ENCODE assay signal across 12 mouse cellular contexts in genomic region chr10:80044087-80044486, GRCm38 (mm10). TPM values are rescaled to one million over a fixed set of nuclear protein-coding genes. Genes with fewer than 3 reads are reported as not detected.
DNase-seq lines count a peak whose midpoint lies in the region; ATAC-seq lines count a peak whose summit lies in the region.
"Had no signal": no experiment of that assay in that cellular context is flagged by ENCODE, and none has a peak within 500 bp of the region (broad histone marks: within the 10 kb centered on the region; RNA-seq: fewer than 3 reads in every experiment).

No protein-coding gene starts in this region.

- H3K9ac ChIP-seq in neural tube, embryonic 11.5 days (ENCODE audit: low read length): no peak overlapping the region
- H3K9ac ChIP-seq: embryonic facial prominence, embryonic 12.5 days; heart, embryonic 15.5 days had no signal

- H3K4me1 ChIP-seq in neural tube, embryonic 11.5 days (ENCODE audit: control insufficient read depth, insufficient read depth, low read length): peaks cover 14% of the 10 kb centered on the region

- H3K36me3 ChIP-seq in neural tube, embryonic 11.5 days (ENCODE audit: control insufficient read depth, insufficient read depth, low read length): no peaks in the 10 kb centered on the region
- H3K36me3 ChIP-seq: embryonic facial prominence, embryonic 12.5 days; heart, embryonic 15.5 days had no signal

- peak overlapping the region; percentile 36; the same call in 1 of the 2 replicates for H3K27ac ChIP-seq in neural tube, embryonic 11.5 days (ENCODE audit: low read depth, low read length)
- H3K27ac ChIP-seq: embryonic facial prominence, embryonic 12.5 days; heart, embryonic 15.5 days; macrophage had no signal

- DNase-seq in embryo, embryonic 10 days (ENCODE audit: low spot score): peak; percentile 50
- DNase-seq in embryo, embryonic 10.5 days (ENCODE audit: low spot score): no peak
- peak; percentile 39 for DNase-seq in neural tube, embryonic 11.5 days (ENCODE audit: low spot score)
- DNase-seq in neural tube, embryonic 10.5 days (ENCODE audit: extremely low spot score, low spot score): no peak
- DNase-seq in mesoderm, embryonic 11.5 days (ENCODE audit: low read depth, low spot score): peak; percentile 36
- DNase-seq in adrenal gland, postnatal 14 days: no peak
- no peak for DNase-seq in left cerebral cortex, postnatal 4 days
- no peak for DNase-seq in kidney, adult 11 months
- DNase-seq: kidney, adult 8-10 months had no signal

- H3K4me3 ChIP-seq in neural tube, embryonic 11.5 days (ENCODE audit: low read depth, low read length): no peak overlapping the region
- H3K4me3 ChIP-seq: embryonic facial prominence, embryonic 12.5 days; heart, embryonic 15.5 days had no signal

- H3K27me3 ChIP-seq in neural tube, embryonic 11.5 days (ENCODE audit: control insufficient read depth, insufficient read depth, low read length): 0 out of 2 replicates have a peak, but pooled peaks cover 2% of the 10 kb centered on the region
- H3K27me3 ChIP-seq: embryonic facial prominence, embryonic 12.5 days; heart, embryonic 15.5 days had no signal

- WGBS in neural tube, embryonic 11.5 days: 33% methylated on average over 4 of the region's 4 CpGs

- no peak for ATAC-seq in neural tube, embryonic 11.5 days (ENCODE audit: insufficient read depth, low FRiP score, low TSS enrichment)

- no peak overlapping the region for H3K4me2 ChIP-seq in neural tube, embryonic 11.5 days (ENCODE audit: low read depth)
- H3K4me2 ChIP-seq: embryonic facial prominence, embryonic 12.5 days; heart, embryonic 15.5 days had no signal

- H3K9me3 ChIP-seq in neural tube, embryonic 11.5 days (ENCODE audit: control insufficient read depth, low read length): no peaks in the 10 kb centered on the region
- H3K9me3 ChIP-seq: embryonic facial prominence, embryonic 12.5 days; heart, embryonic 15.5 days had no signal

- intact Hi-C loops in left cerebral cortex, postnatal 4 days (cut with DNase I): no loop called here

RNA-seq across cellular contexts. Expression of gene Gpx4, which starts 2.9 kb away (rescaled TPM):
- 540 and 570 TPM in 2 replicates for polyA plus RNA-seq in neural tube, embryonic 11.5 days (2014; fragmentation: Nextera tagmentation; extraction: Ambion mirVana)
- total RNA-seq in adrenal gland, postnatal 14 days (2021): 1,329 and 1,354 TPM in 2 replicates
- total RNA-seq in left cerebral cortex, postnatal 4 days (2021): 100 to 1,000 TPM; 311 to 347 TPM

RNA-seq across cellular contexts. Expression of gene Polr2e, which starts 4.5 kb away (rescaled TPM):
- 222 and 234 TPM in 2 replicates for polyA plus RNA-seq in neural tube, embryonic 11.5 days (2014; fragmentation: Nextera tagmentation; extraction: Ambion mirVana)
- 98.8 and 108 TPM in 2 replicates for total RNA-seq in adrenal gland, postnatal 14 days (2021)
- 10 to 100 TPM; 63.9 to 74.2 TPM for total RNA-seq in left cerebral cortex, postnatal 4 days (2021)

RNA-seq across cellular contexts. Expression of gene Arhgap45, which starts 27.6 kb away (rescaled TPM):
- polyA plus RNA-seq in neural tube, embryonic 11.5 days (2014; fragmentation: Nextera tagmentation; extraction: Ambion mirVana): 4.6 and 4.9 TPM in 2 replicates
- total RNA-seq in adrenal gland, postnatal 14 days (2021): 6.3 and 27.9 TPM in 2 replicates
- total RNA-seq in left cerebral cortex, postnatal 4 days (2021): 1 to 10 TPM; 1.6 to 1.7 TPM

RNA-seq across cellular contexts. Expression of gene Abca7, which starts 47.8 kb away (rescaled TPM):
- polyA plus RNA-seq in neural tube, embryonic 11.5 days (2014; fragmentation: Nextera tagmentation; extraction: Ambion mirVana): 4.3 and 7.0 TPM in 2 replicates
- 18.7 and 20.7 TPM in 2 replicates for total RNA-seq in adrenal gland, postnatal 14 days (2021)
- 1 to 10 TPM; 7.2 to 8.1 TPM for total RNA-seq in left cerebral cortex, postnatal 4 days (2021)

RNA-seq across cellular contexts. Expression of gene Cnn2, which starts 55.7 kb away (rescaled TPM):
- polyA plus RNA-seq in neural tube, embryonic 11.5 days (2014; fragmentation: Nextera tagmentation; extraction: Ambion mirVana): 167 and 187 TPM in 2 replicates
- total RNA-seq in adrenal gland, postnatal 14 days (2021): 40.2 and 55.9 TPM in 2 replicates
- total RNA-seq in left cerebral cortex, postnatal 4 days (2021): 10 to 100 TPM; 12.4 to 17.2 TPM

Comparison
In these comparisons a context has a peak if more than half of its experiments do, and no peak if none do; other contexts are left out.
1. DNase-seq: peak in embryo, embryonic 10 days (single experiment), neural tube, embryonic 11.5 days (single experiment) and mesoderm, embryonic 11.5 days (single experiment); none in embryo, embryonic 10.5 days (single experiment), neural tube, embryonic 10.5 days (single experiment), adrenal gland, postnatal 14 days (single experiment), left cerebral cortex, postnatal 4 days (single experiment) and kidney, adult 11 months (single experiment).